Mouse (Mus musculus) bone marrow, adult 2 months (tissue): ENCODE measurements at regions not wholly inside any gene's neighbourhood (a gene's known extent, or its start where the extent isn't known, plus 50 kb on each side); places are given as distances from the start of the nearest gene placed in this dataset.

Source experiments
- H3K27ac ChIP-seq: fragments of 200-500 bp; 2 replicates; pipeline ENCODE4 v1.5.1; 2012; ENCODE audit warnings: low read depth, mild to moderate bottlenecking, control low read depth, inconsistent platforms, low read length; ENCODE audit not compliant: control insufficient read depth, poor library complexity, insufficient read depth
- H3K4me1 ChIP-seq: fragments of 200-500 bp; 2 replicates; pipeline ENCODE4 v1.6.1; 2011; ENCODE audit warnings: low read length; ENCODE audit not compliant: control insufficient read depth, insufficient read depth
- H3K4me3 ChIP-seq: fragments of 200-500 bp; replicated peaks from 2 replicates; pipeline ENCODE3; 2011; ENCODE audit warnings: mild to moderate bottlenecking, low read depth, low read length, control low read depth; ENCODE audit not compliant: control insufficient read depth
- CTCF ChIP-seq: fragments of 200-500 bp; IDR thresholded peaks from 2 replicates; pipeline ENCODE4 v1.5.1; 2011; ENCODE audit warnings: low read length, control low read depth; ENCODE audit not compliant: control insufficient read depth, insufficient read depth
- POLR2A ChIP-seq: fragments of 200-500 bp; IDR thresholded peaks from 2 replicates; pipeline ENCODE4 v1.6.1; 2011; ENCODE audit warnings: low read depth, mild to moderate bottlenecking, control low read depth, low read length, borderline replicate concordance; ENCODE audit not compliant: control insufficient read depth
- WGBS: fragments of 180-500 bp; shearing (Covaris S2); methylation state at CpG from one replicate; pipeline ENCODE4 v1.1.7; 2018; 5-methylcytosine and 5-hydroxymethylcytosine counted together

- Histone ChIP-seq H3K4me3 (no peak overlapping the region), H3K27ac (no peak overlapping the region), H3K4me1 (no peaks in the 10 kb centered on the region)
- 79% methylated on average over 5 of the region's 5 CpGs for WGBS
- TF ChIP-seq POLR2A (no peak), CTCF (no peak)
Measured at GRCm38 (mm10) chr2:137695885-137696284, 560.5 kb upstream of the Btbd3 start.

- H3K27ac ChIP-seq, result no peak overlapping the region
- TF ChIP-seq CTCF, result no peak
- no peak for TF ChIP-seq POLR2A
- 80% methylated on average over 3 of the region's 3 CpGs for WGBS
- no peak overlapping the region for H3K4me3 ChIP-seq
- H3K4me1 ChIP-seq, result no peaks in the 10 kb centered on the region
Measured at GRCm38 (mm10) chr2:137694020-137694419, 562.3 kb upstream of the Btbd3 start.

- Histone ChIP-seq H3K4me3 (no peak overlapping the region), H3K27ac (no peak overlapping the region), H3K4me1 (no peaks in the 10 kb centered on the region)
- no peak for TF ChIP-seq CTCF
- no peak for TF ChIP-seq POLR2A
- WGBS, result 82% methylated on average over 11 of the region's 11 CpGs
Measured at GRCm38 (mm10) chr2:137687208-137687607, 569.2 kb upstream of the Btbd3 start.

GRCm38 (mm10) chr2:137686735-137687134 lies 569.6 kb upstream of the Btbd3 start:
- H3K27ac ChIP-seq, result no peak overlapping the region
- H3K4me1 ChIP-seq, result no peaks in the 10 kb centered on the region
- TF ChIP-seq POLR2A (no peak), CTCF (no peak)
- WGBS, result 71% methylated on average over 4 of the region's 4 CpGs
- H3K4me3 ChIP-seq, result no peak overlapping the region

GRCm38 (mm10) chr2:137681762-137682161 lies 565.3 kb upstream of the Jag1 start:
- no peak overlapping the region for H3K27ac ChIP-seq
- H3K4me1 ChIP-seq, result no peaks in the 10 kb centered on the region
- 84% methylated on average over 1 of the region's 1 CpGs for WGBS
- no peak for TF ChIP-seq CTCF
- no peak for TF ChIP-seq POLR2A
- H3K4me3 ChIP-seq, result no peak overlapping the region

- 38% methylated on average over 2 of the region's 2 CpGs for WGBS
- no peak overlapping the region for H3K27ac ChIP-seq
- TF ChIP-seq POLR2A (no peak), CTCF (no peak)
- no peak overlapping the region for H3K4me3 ChIP-seq
- H3K4me1 ChIP-seq, result no peaks in the 10 kb centered on the region
Measured at GRCm38 (mm10) chr2:137663171-137663570, 546.7 kb upstream of the Jag1 start.

- H3K27ac ChIP-seq, result no peak overlapping the region
- H3K4me1 ChIP-seq, result no peaks in the 10 kb centered on the region
- H3K4me3 ChIP-seq, result no peak overlapping the region
- TF ChIP-seq POLR2A (no peak), CTCF (no peak)
- WGBS, result 62% methylated on average over 2 of the region's 2 CpGs
Measured at GRCm38 (mm10) chr2:137662216-137662615, 545.8 kb upstream of the Jag1 start.

- Histone ChIP-seq H3K27ac (no peak overlapping the region), H3K4me1 (no peaks in the 10 kb centered on the region), H3K4me3 (no peak overlapping the region)
- WGBS, result 74% methylated on average over 1 of the region's 1 CpGs
- no peak for TF ChIP-seq POLR2A
- no peak for TF ChIP-seq CTCF
Measured at GRCm38 (mm10) chr2:137660449-137660848, 544.0 kb upstream of the Jag1 start.

- no peak for TF ChIP-seq POLR2A
- TF ChIP-seq CTCF, result no peak
- no peaks in the 10 kb centered on the region for H3K4me1 ChIP-seq
- no peak overlapping the region for H3K27ac ChIP-seq
- 76% methylated on average over 3 of the region's 3 CpGs for WGBS
- no peak overlapping the region for H3K4me3 ChIP-seq
Measured at GRCm38 (mm10) chr2:137654296-137654695, 537.9 kb upstream of the Jag1 start.

- Histone ChIP-seq H3K4me1 (no peaks in the 10 kb centered on the region), H3K27ac (no peak overlapping the region), H3K4me3 (no peak overlapping the region)
- WGBS, result 25% methylated on average over 2 of the region's 2 CpGs
- TF ChIP-seq CTCF (no peak), POLR2A (no peak)
Measured at GRCm38 (mm10) chr2:137644160-137644559, 527.7 kb upstream of the Jag1 start.
